Mouse (Mus musculus) megakaryocyte, embryonic 14.5 days (primary cell): Measurements from ENCODE around the gene Krt35.

Experiments
- FLI1 ChIP-seq: IDR thresholded peaks from 2 replicates; pipeline ENCODE4 v1.6.1; 2012; ENCODE audit warnings: low read length, inconsistent platforms, mixed read lengths
- GATA1 ChIP-seq: IDR thresholded peaks from 3 replicates; pipeline ENCODE4 v1.6.1; 2012; ENCODE audit warnings: mixed read lengths, low read length, inconsistent platforms, borderline replicate concordance

DNA sequence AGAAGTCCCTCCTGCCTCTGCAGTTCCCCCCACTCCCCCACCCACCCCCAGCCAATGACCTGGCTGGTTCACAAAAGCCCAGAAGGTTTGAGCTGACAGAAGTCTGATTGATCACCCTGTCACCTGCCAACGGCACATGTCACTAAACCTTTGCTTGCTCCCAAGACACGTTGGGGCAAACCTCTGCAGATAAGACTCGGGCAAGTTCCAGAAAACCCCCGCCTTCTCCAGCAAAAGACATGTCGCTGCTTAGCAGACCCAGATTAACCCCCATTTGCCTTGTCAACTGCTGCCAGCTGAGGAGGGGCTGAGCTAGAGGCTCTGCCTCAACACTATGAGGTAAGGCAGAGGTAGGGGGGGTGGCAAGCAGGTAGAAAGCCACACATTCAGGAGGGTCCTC is 40.5 kb upstream of the Krt35 start:
- TF ChIP-seq GATA1 = no peak
- no peak for TF ChIP-seq FLI1
